Mouse (Mus musculus) hindbrain, embryonic 13.5 days (tissue): ENCODE results near the gene Sh2d4b. TPM values are rescaled to one million over a fixed set of nuclear protein-coding genes. Genes with fewer than 3 reads are reported as not detected.

Experiments
- ATAC-seq: fragments of 200-750 bp; cut with Nextera tagmentation; 2 replicates; pipeline ENCODE4 v1.8.0; 2017; ENCODE audit warnings: moderate TSS enrichment; ENCODE audit not compliant: low FRiP score
- H3K27ac ChIP-seq: fragments of 300-500 bp; sonication (generic); 2 replicates; pipeline ENCODE4 v1.5.1; 2015; ENCODE audit warnings: inconsistent platforms, mild to moderate bottlenecking, moderate library complexity
- H3K27me3 ChIP-seq: fragments of 300-500 bp; sonication (generic); 2 replicates; pipeline ENCODE4 v1.6.1; 2015; ENCODE audit warnings: mild to moderate bottlenecking, inconsistent platforms
- H3K36me3 ChIP-seq: fragments of 300-500 bp; sonication (generic); 2 replicates; pipeline ENCODE4 v1.6.1; 2015; ENCODE audit warnings: mild to moderate bottlenecking, inconsistent platforms
- H3K4me1 ChIP-seq: fragments of 300-500 bp; sonication (generic); replicated peaks from 2 replicates; pipeline ENCODE4 v1.6.1; 2015; ENCODE audit warnings: inconsistent platforms
- H3K4me2 ChIP-seq: fragments of 300-500 bp; sonication (generic); 2 replicates; pipeline ENCODE4 v1.6.1; 2015; ENCODE audit warnings: inconsistent platforms, mild to moderate bottlenecking, moderate library complexity
- H3K4me3 ChIP-seq: fragments of 300-500 bp; sonication (generic); 2 replicates; pipeline ENCODE4 v1.5.1; 2015; ENCODE audit warnings: mild to moderate bottlenecking, inconsistent platforms
- H3K9ac ChIP-seq: fragments of 300-500 bp; sonication (generic); 2 replicates; pipeline ENCODE4 v1.6.1; 2015; ENCODE audit warnings: mild to moderate bottlenecking, inconsistent platforms
- H3K9me3 ChIP-seq: fragments of 300-500 bp; sonication (generic); 2 replicates; pipeline ENCODE4 v1.6.1; 2016; ENCODE audit warnings: inconsistent platforms
- WGBS: fragments of 180-500 bp; shearing (Covaris S2); methylation state at CpG from one replicate; pipeline ENCODE4 v1.1.7; 2015; 5-methylcytosine and 5-hydroxymethylcytosine counted together
- polyA plus RNA-seq: library from polyadenylated mRNA; unstranded; fragments of >200 nt; fragmentation: Nextera tagmentation; extraction: Ambion mirVana; gene quantifications from 2 replicates; pipeline ENCODE4 v1.2.1, GENCODE M21; 2015

The Sh2d4b gene
- polyA plus RNA-seq, 1 experiment from 2014 or later, result 1.9 TPM

GRCm38 (mm10) chr14:40885225-40885624 lies 7.8 kb downstream of the Sh2d4b start:
- H3K4me3 ChIP-seq, result no peak overlapping the region
- H3K4me1 ChIP-seq, result no peaks in the 10 kb centered on the region
- ATAC-seq, result no peak
- no peaks in the 10 kb centered on the region for H3K36me3 ChIP-seq
- H3K9ac ChIP-seq, result no peak overlapping the region
- no peaks in the 10 kb centered on the region for H3K9me3 ChIP-seq
- no peaks in the 10 kb centered on the region for H3K27me3 ChIP-seq
- WGBS, result 41% methylated on average over 4 of the region's 4 CpGs
- no peak overlapping the region for H3K27ac ChIP-seq
- no peak overlapping the region for H3K4me2 ChIP-seq

GRCm38 (mm10) chr14:40874565-40874964 lies 18.5 kb downstream of the Sh2d4b start:
- Histone ChIP-seq H3K36me3 (0 out of 2 replicates have a peak, but pooled peaks cover 4% of the 10 kb centered on the region), H3K9ac (no peak overlapping the region), H3K27me3 (no peaks in the 10 kb centered on the region), H3K4me2 (no peak overlapping the region), H3K27ac (no peak overlapping the region), H3K9me3 (no peaks in the 10 kb centered on the region), H3K4me1 (no peaks in the 10 kb centered on the region), H3K4me3 (no peak overlapping the region)
- no peak for ATAC-seq

- Histone ChIP-seq H3K4me3 (no peak overlapping the region), H3K27ac (no peak overlapping the region), H3K9me3 (no peaks in the 10 kb centered on the region), H3K27me3 (no peaks in the 10 kb centered on the region), H3K4me1 (no peaks in the 10 kb centered on the region), H3K9ac (no peak overlapping the region), H3K36me3 (0 out of 2 replicates have a peak, but pooled peaks cover 4% of the 10 kb centered on the region), H3K4me2 (no peak overlapping the region)
- WGBS, result 83% methylated on average over 5 of the region's 5 CpGs
- no peak for ATAC-seq
These were observed 19.1 kb downstream of the Sh2d4b start for GRCm38 (mm10) chr14:40873961-40874360.

- H3K36me3 ChIP-seq, result 0 out of 2 replicates have a peak, but pooled peaks cover 4% of the 10 kb centered on the region
- no peaks in the 10 kb centered on the region for H3K4me1 ChIP-seq
- ATAC-seq, result no peak
- no peaks in the 10 kb centered on the region for H3K27me3 ChIP-seq
- H3K9me3 ChIP-seq, result no peaks in the 10 kb centered on the region
- WGBS, result 77% methylated on average over 3 of the region's 3 CpGs
- H3K9ac ChIP-seq, result no peak overlapping the region
- no peak overlapping the region for H3K27ac ChIP-seq
- no peak overlapping the region for H3K4me3 ChIP-seq
- H3K4me2 ChIP-seq, result no peak overlapping the region
These were observed 22.5 kb downstream of the Sh2d4b start for GRCm38 (mm10) chr14:40870598-40870997.

- H3K9me3 ChIP-seq, result no peaks in the 10 kb centered on the region
These were observed 28.1 kb downstream of the Sh2d4b start for GRCm38 (mm10) chr14:40864811-40865514.

GRCm38 (mm10) chr14:40863659-40864058 lies 29.4 kb downstream of the Sh2d4b start:
- 91% methylated on average over 3 of the region's 3 CpGs for WGBS
- H3K27me3 ChIP-seq, result no peaks in the 10 kb centered on the region
- no peaks in the 10 kb centered on the region for H3K9me3 ChIP-seq
- H3K4me3 ChIP-seq, result no peak overlapping the region
- H3K36me3 ChIP-seq, result peaks cover 13% of the 10 kb centered on the region
- no peak for ATAC-seq
- H3K4me1 ChIP-seq, result no peaks in the 10 kb centered on the region
- no peak overlapping the region for H3K27ac ChIP-seq
- H3K9ac ChIP-seq, result no peak overlapping the region
- no peak overlapping the region for H3K4me2 ChIP-seq

More at GRCm38 (mm10) chr14:40864811-40865514, 28.1 kb downstream of the Sh2d4b start:
- no peak overlapping the region for H3K4me2 ChIP-seq
- H3K27me3 ChIP-seq, result no peaks in the 10 kb centered on the region
- 57% methylated on average over 6 of the region's 6 CpGs for WGBS
- no peaks in the 10 kb centered on the region for H3K4me1 ChIP-seq
- H3K4me3 ChIP-seq, result no peak overlapping the region
- H3K9ac ChIP-seq, result no peak overlapping the region
- ATAC-seq, result no peak
- no peak overlapping the region for H3K27ac ChIP-seq
- peaks cover 5% of the 10 kb centered on the region for H3K36me3 ChIP-seq

DNA sequence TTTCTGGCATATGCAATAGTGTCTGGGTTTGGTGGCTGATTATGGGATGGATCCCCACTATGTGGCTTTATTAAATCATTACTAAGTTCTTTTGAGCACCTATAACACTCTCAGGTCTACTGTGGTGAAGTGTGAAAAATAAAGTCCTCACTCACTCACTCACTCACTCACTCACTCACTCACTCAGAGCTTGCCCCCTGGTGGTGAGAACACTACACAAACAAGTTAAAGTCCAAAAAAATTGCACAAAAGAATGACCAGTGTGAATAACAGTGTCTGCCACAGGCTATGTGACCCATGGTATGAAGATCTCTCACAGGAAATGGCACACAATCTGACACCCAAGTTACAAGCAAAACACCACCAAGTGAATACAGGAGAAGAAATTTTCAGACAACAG lies 30.0 kb downstream of the Sh2d4b start:
- ATAC-seq, result no peak
- H3K9ac ChIP-seq, result no peak overlapping the region
- no peak overlapping the region for H3K27ac ChIP-seq
- H3K4me1 ChIP-seq, result no peaks in the 10 kb centered on the region
- H3K4me3 ChIP-seq, result no peak overlapping the region
- no peak overlapping the region for H3K4me2 ChIP-seq
- H3K9me3 ChIP-seq, result no peaks in the 10 kb centered on the region
- no peaks in the 10 kb centered on the region for H3K27me3 ChIP-seq
- H3K36me3 ChIP-seq, result peaks cover 13% of the 10 kb centered on the region

DNA sequence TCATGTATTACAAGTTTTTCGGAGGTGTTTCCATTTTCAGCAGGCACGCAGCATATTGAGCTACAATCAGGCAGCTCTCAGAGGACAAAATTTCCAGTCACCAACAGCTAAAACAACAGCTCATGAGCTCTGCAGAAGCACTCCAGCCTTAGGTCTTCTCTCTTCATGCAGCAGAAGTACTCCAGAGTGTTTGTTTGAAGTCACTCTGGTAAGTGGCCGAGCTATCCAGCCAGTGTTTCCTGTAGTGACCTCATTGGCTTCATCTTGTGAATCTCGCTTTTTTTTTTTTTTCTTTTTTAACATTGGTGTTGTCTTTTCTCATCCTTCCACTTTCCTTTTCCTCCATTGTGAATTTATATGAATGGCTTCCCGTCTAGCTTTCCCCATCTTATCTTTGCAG lies 40.1 kb downstream of the Sh2d4b start:
- 73% methylated on average over 5 of the region's 5 CpGs for WGBS
- Histone ChIP-seq H3K4me1 (no peaks in the 10 kb centered on the region), H3K9me3 (no peaks in the 10 kb centered on the region), H3K36me3 (no peaks in the 10 kb centered on the region), H3K9ac (no peak overlapping the region), H3K4me2 (no peak overlapping the region), H3K27ac (no peak overlapping the region), H3K27me3 (no peaks in the 10 kb centered on the region), H3K4me3 (no peak overlapping the region)
- ATAC-seq, result no peak

DNA sequence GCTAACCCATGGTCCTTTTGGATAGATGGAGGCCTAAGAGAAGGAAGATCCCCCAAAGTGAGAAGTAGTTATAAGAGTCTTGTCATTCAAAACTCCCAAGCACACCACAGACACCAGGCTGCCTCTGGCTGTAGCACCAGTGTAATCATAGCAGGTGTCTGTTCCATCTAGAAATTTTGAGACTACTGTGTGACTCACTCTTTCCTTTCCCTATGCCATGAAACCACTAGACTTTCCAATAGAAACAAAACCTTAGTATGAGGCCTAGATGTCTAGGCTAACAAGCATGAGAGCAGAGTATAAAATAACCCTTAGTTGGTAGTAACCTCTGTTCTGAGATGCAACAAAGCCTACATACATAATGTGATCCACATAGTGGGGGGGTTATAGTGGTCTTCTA lies 55.7 kb downstream of the Sh2d4b start:
- H3K4me1 ChIP-seq, result no peaks in the 10 kb centered on the region
- H3K27ac ChIP-seq, result no peak overlapping the region
- H3K4me3 ChIP-seq, result no peak overlapping the region
- no peaks in the 10 kb centered on the region for H3K27me3 ChIP-seq
- no peak overlapping the region for H3K9ac ChIP-seq
- no peak overlapping the region for H3K4me2 ChIP-seq
- H3K9me3 ChIP-seq, result no peaks in the 10 kb centered on the region
- ATAC-seq, result no peak
- H3K36me3 ChIP-seq, result peaks cover 37% of the 10 kb centered on the region

GRCm38 (mm10) chr14:40830505-40830904 lies 62.6 kb downstream of the Sh2d4b start:
- peaks cover 8% of the 10 kb centered on the region for H3K36me3 ChIP-seq
- no peak for ATAC-seq

DNA sequence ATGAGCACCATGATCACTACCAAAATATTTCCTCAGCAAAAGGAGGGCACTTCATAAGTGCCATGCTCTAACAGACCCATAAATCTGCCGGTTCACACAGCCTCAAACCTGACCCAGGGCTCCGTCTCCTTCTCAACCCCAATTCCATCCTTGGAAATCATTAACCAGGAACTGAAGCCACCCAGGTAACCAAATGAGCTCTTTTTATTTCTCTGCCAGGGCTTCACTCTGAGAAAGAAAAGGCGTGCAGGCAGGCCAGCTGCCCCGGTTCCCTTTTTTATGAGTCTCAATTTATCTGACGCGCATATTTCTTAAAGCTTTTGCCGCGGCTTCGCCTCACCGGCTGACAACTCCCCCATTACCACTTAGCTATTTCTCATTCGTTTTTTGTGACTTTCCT lies 63.0 kb downstream of the Sh2d4b start:
- WGBS, result 53% methylated on average over 11 of the region's 11 CpGs
- H3K4me1 ChIP-seq, result 0 out of 2 replicates have a peak, but pooled peaks cover 2% of the 10 kb centered on the region
- H3K36me3 ChIP-seq, result peaks cover 8% of the 10 kb centered on the region
- no peak overlapping the region for H3K4me2 ChIP-seq
- no peak overlapping the region for H3K9ac ChIP-seq
- no peaks in the 10 kb centered on the region for H3K9me3 ChIP-seq
- no peaks in the 10 kb centered on the region for H3K27me3 ChIP-seq
- H3K27ac ChIP-seq, result no peak overlapping the region
- ATAC-seq, result no peak
- H3K4me3 ChIP-seq, result no peak overlapping the region

More at GRCm38 (mm10) chr14:40830505-40830904, 62.6 kb downstream of the Sh2d4b start:
- Histone ChIP-seq H3K4me2 (no peak overlapping the region), H3K27ac (no peak overlapping the region), H3K27me3 (no peaks in the 10 kb centered on the region), H3K4me1 (0 out of 2 replicates have a peak, but pooled peaks cover 2% of the 10 kb centered on the region), H3K4me3 (no peak overlapping the region), H3K9me3 (no peaks in the 10 kb centered on the region), H3K9ac (no peak overlapping the region)
- 70% methylated on average over 9 of the region's 9 CpGs for WGBS

DNA sequence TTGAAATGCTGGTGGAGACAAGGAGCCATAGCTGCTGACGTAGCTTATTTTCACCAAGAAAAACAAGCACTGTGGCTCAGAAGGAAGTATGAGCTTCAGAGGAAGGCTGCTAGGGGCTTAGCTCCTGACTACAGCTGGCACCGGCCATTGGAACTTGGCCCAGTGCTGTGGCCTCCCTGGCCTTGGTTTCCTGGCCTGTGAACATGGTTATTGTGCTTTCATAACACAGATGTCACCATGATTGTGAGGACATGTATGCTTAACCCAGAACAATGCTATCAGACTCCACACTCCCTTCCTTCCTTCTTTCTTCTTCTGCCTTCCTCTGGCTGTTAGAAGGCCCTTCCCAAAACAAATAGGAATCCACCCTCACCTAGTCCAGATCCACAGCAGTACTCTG lies 75.0 kb downstream of the Sh2d4b start:
- Histone ChIP-seq H3K27ac (no peak overlapping the region), H3K27me3 (no peaks in the 10 kb centered on the region)
- WGBS, result 78% methylated on average over 2 of the region's 2 CpGs

GRCm38 (mm10) chr14:40816715-40817114 lies 76.4 kb downstream of the Sh2d4b start:
- WGBS, result 92% methylated on average over 5 of the region's 5 CpGs

More for the DNA sequence above, 75.0 kb downstream of the Sh2d4b start:
- Histone ChIP-seq H3K4me3 (no peak overlapping the region), H3K36me3 (peaks cover 14% of the 10 kb centered on the region; the same call in 1 of the 2 replicates), H3K9ac (no peak overlapping the region), H3K4me1 (no peaks in the 10 kb centered on the region), H3K9me3 (no peaks in the 10 kb centered on the region), H3K4me2 (no peak overlapping the region)
- no peak for ATAC-seq

More at GRCm38 (mm10) chr14:40816715-40817114, 76.4 kb downstream of the Sh2d4b start:
- Histone ChIP-seq H3K36me3 (peaks cover 14% of the 10 kb centered on the region; the same call in 1 of the 2 replicates), H3K4me3 (no peak overlapping the region), H3K27ac (no peak overlapping the region), H3K4me1 (no peaks in the 10 kb centered on the region), H3K9ac (no peak overlapping the region), H3K27me3 (no peaks in the 10 kb centered on the region), H3K4me2 (no peak overlapping the region), H3K9me3 (no peaks in the 10 kb centered on the region)
- no peak for ATAC-seq
